Mouse (Mus musculus): ENCODE measurements around the gene Fgd4. TPM values are rescaled to one million over a fixed set of nuclear protein-coding genes. Genes with fewer than 3 reads are reported as not detected.
"Not testable (repeated sequence)": the region's sequence is repeated elsewhere in the genome, so short reads cannot be mapped to it uniquely, and the experiment has no call there.

The Fgd4 gene
- polyA plus RNA-seq, 1 experiment from 2014 or later: 27.1 TPM

GRCm38 (mm10) chr16:16528014-16528413 lies 72.3 kb downstream of the Fgd4 start:
- no peaks in the 10 kb centered on the region for H3K27me3 ChIP-seq
- H3K36me3 ChIP-seq: no peaks in the 10 kb centered on the region
- H3K4me1 ChIP-seq: peaks cover 33% of the 10 kb centered on the region
- H3K9ac ChIP-seq (replicated peaks): no peak overlapping the region
- no peak overlapping the region for H3K4me3 ChIP-seq
- H3K9me3 ChIP-seq: no peaks in the 10 kb centered on the region
- H3K4me2 ChIP-seq (replicated peaks): no peak overlapping the region
- 0 out of 2 replicates have a peak, but pooled peaks have one; percentile 46 for ATAC-seq (replicated peaks)
- WGBS: 55% methylated on average over 3 of the region's 3 CpGs
- H3K27ac ChIP-seq (replicated peaks): no peak overlapping the region

- H3K9ac ChIP-seq (replicated peaks): no peak overlapping the region
- 0 out of 2 replicates have a peak, but pooled peaks have one; percentile 57 for ATAC-seq (replicated peaks)
- H3K4me1 ChIP-seq: peaks cover 33% of the 10 kb centered on the region
- H3K27me3 ChIP-seq: no peaks in the 10 kb centered on the region
- H3K4me2 ChIP-seq (replicated peaks): no peak overlapping the region
- H3K27ac ChIP-seq (replicated peaks): peak overlapping the region; percentile 32; the same call in 1 of the 2 replicates
- 33% methylated on average over 8 of the region's 8 CpGs for WGBS
- no peak overlapping the region for H3K4me3 ChIP-seq
- no peaks in the 10 kb centered on the region for H3K9me3 ChIP-seq
- H3K36me3 ChIP-seq: no peaks in the 10 kb centered on the region
Measured at GRCm38 (mm10) chr16:16527267-16527666, 73.1 kb downstream of the Fgd4 start.

- no peak overlapping the region for H3K9ac ChIP-seq (replicated peaks)
- H3K9me3 ChIP-seq: no peaks in the 10 kb centered on the region
- 52% methylated on average over 6 of the region's 6 CpGs for WGBS
- ATAC-seq (replicated peaks): no peak
- H3K4me2 ChIP-seq (replicated peaks): no peak overlapping the region
- no peaks in the 10 kb centered on the region for H3K27me3 ChIP-seq
- H3K27ac ChIP-seq (replicated peaks): no peak overlapping the region
- no peak overlapping the region for H3K4me3 ChIP-seq
- peaks cover 33% of the 10 kb centered on the region for H3K4me1 ChIP-seq
- H3K36me3 ChIP-seq: no peaks in the 10 kb centered on the region
Measured at GRCm38 (mm10) chr16:16526741-16527105, 73.6 kb downstream of the Fgd4 start.

- Histone ChIP-seq H3K9ac (replicated peaks) (no peak overlapping the region), H3K27me3 (no peaks in the 10 kb centered on the region), H3K27ac (replicated peaks) (no peak overlapping the region; the same call in 1 of the 2 replicates), H3K4me3 (no peak overlapping the region), H3K4me1 (peaks cover 33% of the 10 kb centered on the region), H3K9me3 (no peaks in the 10 kb centered on the region), H3K4me2 (replicated peaks) (no peak overlapping the region), H3K36me3 (no peaks in the 10 kb centered on the region)
- peak; percentile 35 for ATAC-seq (replicated peaks)
- 53% methylated on average over 6 of the region's 6 CpGs for WGBS
Measured at GRCm38 (mm10) chr16:16526097-16526740, 74.1 kb downstream of the Fgd4 start.

- H3K36me3 ChIP-seq: no peaks in the 10 kb centered on the region
- WGBS: 57% methylated on average over 3 of the region's 3 CpGs
- H3K4me3 ChIP-seq: no peak overlapping the region
- H3K27me3 ChIP-seq: no peaks in the 10 kb centered on the region
- peaks cover 33% of the 10 kb centered on the region for H3K4me1 ChIP-seq
- no peak for ATAC-seq (replicated peaks)
- H3K4me2 ChIP-seq (replicated peaks): no peak overlapping the region
- H3K9ac ChIP-seq (replicated peaks): no peak overlapping the region
- H3K27ac ChIP-seq (replicated peaks): no peak overlapping the region
- no peaks in the 10 kb centered on the region for H3K9me3 ChIP-seq
Measured at GRCm38 (mm10) chr16:16525266-16525904, 75.0 kb downstream of the Fgd4 start.

- ATAC-seq (replicated peaks): no peak
- H3K4me3 ChIP-seq: no peak overlapping the region
- H3K27me3 ChIP-seq: no peaks in the 10 kb centered on the region
- WGBS: 75% methylated on average over 2 of the region's 2 CpGs
- no peak overlapping the region for H3K4me2 ChIP-seq (replicated peaks)
- H3K9me3 ChIP-seq: no peaks in the 10 kb centered on the region
- H3K4me1 ChIP-seq: peaks cover 33% of the 10 kb centered on the region
- H3K27ac ChIP-seq (replicated peaks): no peak overlapping the region
- H3K36me3 ChIP-seq: no peaks in the 10 kb centered on the region
- no peak overlapping the region for H3K9ac ChIP-seq (replicated peaks)
Measured at GRCm38 (mm10) chr16:16523632-16524031, 76.7 kb downstream of the Fgd4 start.

- 60% methylated on average over 2 of the region's 2 CpGs for WGBS
- H3K27ac ChIP-seq (replicated peaks); ATAC-seq (replicated peaks); H3K27me3 ChIP-seq; H3K4me2 ChIP-seq (replicated peaks); H3K9me3 ChIP-seq; H3K36me3 ChIP-seq; H3K4me3 ChIP-seq; H3K9ac ChIP-seq (replicated peaks): not testable (repeated sequence)
- H3K4me1 ChIP-seq: peaks cover 29% of the 10 kb centered on the region
Measured at GRCm38 (mm10) chr16:16522869-16523268, 77.5 kb downstream of the Fgd4 start.

GRCm38 (mm10) chr16:16501491-16501890 lies 98.9 kb downstream of the Fgd4 start:
- ATAC-seq (replicated peaks): no peak
- no peaks in the 10 kb centered on the region for H3K4me1 ChIP-seq
- H3K36me3 ChIP-seq: peaks cover 18% of the 10 kb centered on the region
- H3K4me3 ChIP-seq: no peak overlapping the region
- 96% methylated on average over 3 of the region's 3 CpGs for WGBS
- no peak overlapping the region for H3K27ac ChIP-seq (replicated peaks)
- H3K9ac ChIP-seq (replicated peaks): no peak overlapping the region
- no peaks in the 10 kb centered on the region for H3K27me3 ChIP-seq
- no peaks in the 10 kb centered on the region for H3K9me3 ChIP-seq
- no peak overlapping the region for H3K4me2 ChIP-seq (replicated peaks)

- Histone ChIP-seq H3K9ac (replicated peaks) (no peak overlapping the region), H3K4me1 (no peaks in the 10 kb centered on the region), H3K9me3 (no peaks in the 10 kb centered on the region), H3K27ac (replicated peaks) (no peak overlapping the region), H3K27me3 (no peaks in the 10 kb centered on the region), H3K4me2 (replicated peaks) (no peak overlapping the region), H3K36me3 (peaks cover 18% of the 10 kb centered on the region), H3K4me3 (no peak overlapping the region)
- no peak for ATAC-seq (replicated peaks)
- WGBS: 90% methylated on average over 2 of the region's 2 CpGs
Measured at GRCm38 (mm10) chr16:16500926-16501325, 99.4 kb downstream of the Fgd4 start.

GRCm38 (mm10) chr16:16498798-16499197 lies 101.6 kb downstream of the Fgd4 start:
- Histone ChIP-seq H3K4me2 (replicated peaks) (no peak overlapping the region), H3K9me3 (no peaks in the 10 kb centered on the region), H3K27me3 (no peaks in the 10 kb centered on the region), H3K36me3 (peaks cover 15% of the 10 kb centered on the region), H3K27ac (replicated peaks) (peak overlapping the region; percentile 7; the same call in 1 of the 2 replicates), H3K4me3 (no peak overlapping the region), H3K4me1 (no peaks in the 10 kb centered on the region), H3K9ac (replicated peaks) (no peak overlapping the region)
- no peak for ATAC-seq (replicated peaks)

- no peak overlapping the region for H3K9ac ChIP-seq (replicated peaks)
- ATAC-seq (replicated peaks): no peak
- no peaks in the 10 kb centered on the region for H3K27me3 ChIP-seq
- 90% methylated on average over 1 of the region's 1 CpGs for WGBS
- no peak overlapping the region for H3K4me3 ChIP-seq
- H3K9me3 ChIP-seq: no peaks in the 10 kb centered on the region
- H3K4me1 ChIP-seq: no peaks in the 10 kb centered on the region
- no peak overlapping the region for H3K4me2 ChIP-seq (replicated peaks)
- no peak overlapping the region for H3K27ac ChIP-seq (replicated peaks)
- H3K36me3 ChIP-seq: peaks cover 12% of the 10 kb centered on the region; the same call in 1 of the 2 replicates
Measured at GRCm38 (mm10) chr16:16485523-16486043, 114.8 kb downstream of the Fgd4 start.

- 91% methylated on average over 4 of the region's 4 CpGs for WGBS
- no peaks in the 10 kb centered on the region for H3K9me3 ChIP-seq
- no peak overlapping the region for H3K9ac ChIP-seq (replicated peaks)
- H3K36me3 ChIP-seq: peaks cover 12% of the 10 kb centered on the region; the same call in 1 of the 2 replicates
- H3K4me2 ChIP-seq (replicated peaks): no peak overlapping the region
- H3K27me3 ChIP-seq: no peaks in the 10 kb centered on the region
- no peaks in the 10 kb centered on the region for H3K4me1 ChIP-seq
- H3K27ac ChIP-seq (replicated peaks): no peak overlapping the region
- H3K4me3 ChIP-seq: no peak overlapping the region
- ATAC-seq (replicated peaks): no peak
Measured at GRCm38 (mm10) chr16:16484601-16485000, 115.7 kb downstream of the Fgd4 start.

Measured in forebrain, embryonic 15.5 days (tissue).